Mouse (Mus musculus): ENCODE measurements around the gene Prkch.
"Not testable (repeated sequence)": the region's sequence is repeated elsewhere in the genome, so short reads cannot be mapped to it uniquely, and the experiment has no call there.

Prkch gene

GRCm38 (mm10) chr12:73584610-73585240 lies at the start of gene Prkch:
Prkch (plus strand) TSS chr12:73584796.
- in situ Hi-C loops (cut with MboI; ENCODE audit: low pct_unique_long_range_greater_than_20kb in 1 of 2, low sequenced_read_pairs in 2 of 2, unreplicated experiment in 1 of 2) = no loop called here

GRCm38 (mm10) chr12:73537499-73538138 lies 47.0 kb upstream of the Prkch start:
- in situ Hi-C loops (cut with MboI; ENCODE audit: low pct_unique_long_range_greater_than_20kb in 1 of 2, low sequenced_read_pairs in 2 of 2, unreplicated experiment in 1 of 2) = no loop called here

- in situ Hi-C loops (cut with MboI; ENCODE audit: low pct_unique_long_range_greater_than_20kb in 1 of 2, low sequenced_read_pairs in 2 of 2, unreplicated experiment in 1 of 2) = not testable (repeated sequence)
Measured at GRCm38 (mm10) chr12:73538139-73538508, 46.5 kb upstream of the Prkch start.

GRCm38 (mm10) chr12:73539151-73539550 lies 45.4 kb upstream of the Prkch start:
- in situ Hi-C loops (cut with MboI; ENCODE audit: low pct_unique_long_range_greater_than_20kb in 1 of 2, low sequenced_read_pairs in 2 of 2, unreplicated experiment in 1 of 2) = no loop called here

- in situ Hi-C loops (cut with MboI; ENCODE audit: low pct_unique_long_range_greater_than_20kb in 1 of 2, low sequenced_read_pairs in 2 of 2, unreplicated experiment in 1 of 2) = loop anchor here in 1 of 2 experiments (10.0 kb wide), 1 partner anchor 496 kb away; no protein-coding TSS in a partner anchor
Measured at GRCm38 (mm10) chr12:73540402-73540801, 44.2 kb upstream of the Prkch start.

- in situ Hi-C loops (cut with MboI; ENCODE audit: low pct_unique_long_range_greater_than_20kb in 1 of 2, low sequenced_read_pairs in 2 of 2, unreplicated experiment in 1 of 2) = loop anchor here in 1 of 2 experiments (10.0 kb wide), 1 partner anchor 498 kb away; no protein-coding TSS in a partner anchor
Measured at GRCm38 (mm10) chr12:73543191-73543590, 41.4 kb upstream of the Prkch start.

- in situ Hi-C loops (cut with MboI; ENCODE audit: low pct_unique_long_range_greater_than_20kb in 1 of 2, low sequenced_read_pairs in 2 of 2, unreplicated experiment in 1 of 2) = loop anchor here in 1 of 2 experiments (10.0 kb wide), 1 partner anchor 500 kb away; no protein-coding TSS in a partner anchor
Measured at GRCm38 (mm10) chr12:73544736-73545671, 39.6 kb upstream of the Prkch start.

GRCm38 (mm10) chr12:73545672-73546085 lies 38.9 kb upstream of the Prkch start:
- in situ Hi-C loops (cut with MboI; ENCODE audit: low pct_unique_long_range_greater_than_20kb in 1 of 2, low sequenced_read_pairs in 2 of 2, unreplicated experiment in 1 of 2) = loop anchor here in 1 of 2 experiments (10.0 kb wide), 1 partner anchor 501 kb away; no protein-coding TSS in a partner anchor

- in situ Hi-C loops (cut with MboI; ENCODE audit: low pct_unique_long_range_greater_than_20kb in 1 of 2, low sequenced_read_pairs in 2 of 2, unreplicated experiment in 1 of 2) = loop anchor here in 1 of 2 experiments (10.0 kb wide), 1 partner anchor 501 kb away; no protein-coding TSS in a partner anchor
Measured at GRCm38 (mm10) chr12:73546086-73546711, 38.4 kb upstream of the Prkch start, which contains the start of gene Tmem30b. Tmem30b (minus strand) TSS chr12:73546392.

GRCm38 (mm10) chr12:73547646-73548045 lies 37.0 kb upstream of the Prkch start:
- in situ Hi-C loops (cut with MboI; ENCODE audit: low pct_unique_long_range_greater_than_20kb in 1 of 2, low sequenced_read_pairs in 2 of 2, unreplicated experiment in 1 of 2) = loop anchor here in 1 of 2 experiments (10.0 kb wide), 1 partner anchor 503 kb away; no protein-coding TSS in a partner anchor

GRCm38 (mm10) chr12:73548259-73548658 lies 36.3 kb upstream of the Prkch start:
- in situ Hi-C loops (cut with MboI; ENCODE audit: low pct_unique_long_range_greater_than_20kb in 1 of 2, low sequenced_read_pairs in 2 of 2, unreplicated experiment in 1 of 2) = loop anchor here in 1 of 2 experiments (10.0 kb wide), 1 partner anchor 503 kb away; no protein-coding TSS in a partner anchor

- in situ Hi-C loops (cut with MboI; ENCODE audit: low pct_unique_long_range_greater_than_20kb in 1 of 2, low sequenced_read_pairs in 2 of 2, unreplicated experiment in 1 of 2) = loop anchor here in 1 of 2 experiments (25.0 kb wide), 1 partner anchor 733 kb away; no protein-coding TSS in a partner anchor
Measured at GRCm38 (mm10) chr12:73554155-73554554, 30.4 kb upstream of the Prkch start.

GRCm38 (mm10) chr12:73558525-73559195 lies 25.9 kb upstream of the Prkch start:
- in situ Hi-C loops (cut with MboI; ENCODE audit: low pct_unique_long_range_greater_than_20kb in 1 of 2, low sequenced_read_pairs in 2 of 2, unreplicated experiment in 1 of 2) = loop anchor here in 1 of 2 experiments (25.0 kb wide), 1 partner anchor 729 kb away; no protein-coding TSS in a partner anchor

GRCm38 (mm10) chr12:73560091-73560490 lies 24.5 kb upstream of the Prkch start:
- in situ Hi-C loops (cut with MboI; ENCODE audit: low pct_unique_long_range_greater_than_20kb in 1 of 2, low sequenced_read_pairs in 2 of 2, unreplicated experiment in 1 of 2) = loop anchor here in 1 of 2 experiments (25.0 kb wide), 1 partner anchor 727 kb away; no protein-coding TSS in a partner anchor

- in situ Hi-C loops (cut with MboI; ENCODE audit: low pct_unique_long_range_greater_than_20kb in 1 of 2, low sequenced_read_pairs in 2 of 2, unreplicated experiment in 1 of 2) = loop anchor here in 1 of 2 experiments (25.0 kb wide), 1 partner anchor 724 kb away; no protein-coding TSS in a partner anchor
Measured at GRCm38 (mm10) chr12:73563122-73563521, 21.5 kb upstream of the Prkch start.

- in situ Hi-C loops (cut with MboI; ENCODE audit: low pct_unique_long_range_greater_than_20kb in 1 of 2, low sequenced_read_pairs in 2 of 2, unreplicated experiment in 1 of 2) = loop anchor here in 1 of 2 experiments (25.0 kb wide), 1 partner anchor 723 kb away; no protein-coding TSS in a partner anchor
Measured at GRCm38 (mm10) chr12:73564176-73564575, 20.4 kb upstream of the Prkch start.
